Mouse (Mus musculus): ENCODE results near the gene Foxa3. TPM values are rescaled to one million over a fixed set of nuclear protein-coding genes. Genes with fewer than 3 reads are reported as not detected.
A peak's percentile ranks its signal among the peaks of the same experiment; 100 is the strongest.
"Not testable (repeated sequence)": the region's sequence is repeated elsewhere in the genome, so short reads cannot be mapped to it uniquely, and the experiment has no call there.

Gene Foxa3
- polyA plus RNA-seq (2015; fragmentation: Nextera tagmentation; extraction: Ambion mirVana) = 0.17 and 0.37 TPM in 2 replicates

- H3K27ac ChIP-seq (ENCODE audit: low read length) = peak within 1 kb of the TSS; percentile 65
- H3K4me3 ChIP-seq (ENCODE audit: low read length) = peak within 1 kb of the TSS; percentile 93
- no peaks in the 10 kb centered on the region for H3K9me3 ChIP-seq (replicated peaks; ENCODE audit: control insufficient read depth, low read length)
- H3K36me3 ChIP-seq (ENCODE audit: control insufficient read depth, insufficient read depth) = no peaks in the 10 kb centered on the region
- peaks cover 26% of the 10 kb centered on the region for H3K27me3 ChIP-seq (ENCODE audit: control insufficient read depth, insufficient read depth, low read length)
- H3K4me1 ChIP-seq (ENCODE audit: control insufficient read depth, insufficient read depth, low read length) = peaks cover 18% of the 10 kb centered on the region
- peak within 1 kb of the TSS; percentile 97 for H3K9ac ChIP-seq (ENCODE audit: low read length)
- no peak for ATAC-seq (replicated peaks; ENCODE audit: extremely low read depth, insufficient read depth, low FRiP score)
- WGBS = 2% methylated on average over 30 of the region's 30 CpGs
- peak within 1 kb of the TSS; percentile 95 for H3K4me2 ChIP-seq (ENCODE audit: low read depth, low read length)
These were observed at the start of gene Foxa3 for GRCm38 (mm10) chr7:19023357-19023814. Foxa3 (minus strand) TSS chr7:19023538.

- not testable (repeated sequence) for H3K27ac ChIP-seq (ENCODE audit: low read length); H3K4me3 ChIP-seq (ENCODE audit: low read length); H3K36me3 ChIP-seq (ENCODE audit: control insufficient read depth, insufficient read depth); H3K9me3 ChIP-seq (replicated peaks; ENCODE audit: control insufficient read depth, low read length); H3K4me1 ChIP-seq (ENCODE audit: control insufficient read depth, insufficient read depth, low read length); H3K4me2 ChIP-seq (ENCODE audit: low read depth, low read length); ATAC-seq (replicated peaks; ENCODE audit: extremely low read depth, insufficient read depth, low FRiP score); H3K9ac ChIP-seq (ENCODE audit: low read length)
- WGBS = 60% methylated on average over 3 of the region's 3 CpGs
- H3K27me3 ChIP-seq (ENCODE audit: control insufficient read depth, insufficient read depth, low read length) = peaks cover 15% of the 10 kb centered on the region
These were observed 47.7 kb upstream of the Foxa3 start for GRCm38 (mm10) chr7:19071024-19071423.

- WGBS = 45% methylated on average over 3 of the region's 3 CpGs
- H3K9ac ChIP-seq (ENCODE audit: low read length) = no peak overlapping the region
These were observed 46.2 kb upstream of the Foxa3 start for GRCm38 (mm10) chr7:19069500-19069899.

GRCm38 (mm10) chr7:19068707-19069106 lies 45.4 kb upstream of the Foxa3 start:
- no peak for ATAC-seq (replicated peaks; ENCODE audit: extremely low read depth, insufficient read depth, low FRiP score)
- Histone ChIP-seq H3K27ac (ENCODE audit: low read length) (no peak overlapping the region), H3K27me3 (ENCODE audit: control insufficient read depth, insufficient read depth, low read length) (peaks cover 33% of the 10 kb centered on the region), H3K4me1 (ENCODE audit: control insufficient read depth, insufficient read depth, low read length) (no peaks in the 10 kb centered on the region), H3K36me3 (ENCODE audit: control insufficient read depth, insufficient read depth) (no peaks in the 10 kb centered on the region), H3K4me2 (ENCODE audit: low read depth, low read length) (no peak overlapping the region), H3K4me3 (ENCODE audit: low read length) (no peak overlapping the region), H3K9me3 (replicated peaks; ENCODE audit: control insufficient read depth, low read length) (0 out of 2 replicates have a peak, but pooled peaks cover 4% of the 10 kb centered on the region), H3K9ac (ENCODE audit: low read length) (no peak overlapping the region)
- WGBS = 2% methylated on average over 2 of the region's 2 CpGs

More at GRCm38 (mm10) chr7:19069500-19069899, 46.2 kb upstream of the Foxa3 start:
- no peak for ATAC-seq (replicated peaks; ENCODE audit: extremely low read depth, insufficient read depth, low FRiP score)
- H3K9me3 ChIP-seq (replicated peaks; ENCODE audit: control insufficient read depth, low read length) = 0 out of 2 replicates have a peak, but pooled peaks cover 4% of the 10 kb centered on the region
- no peak overlapping the region for H3K4me2 ChIP-seq (ENCODE audit: low read depth, low read length)
- no peak overlapping the region for H3K4me3 ChIP-seq (ENCODE audit: low read length)
- no peaks in the 10 kb centered on the region for H3K4me1 ChIP-seq (ENCODE audit: control insufficient read depth, insufficient read depth, low read length)
- H3K27me3 ChIP-seq (ENCODE audit: control insufficient read depth, insufficient read depth, low read length) = peaks cover 30% of the 10 kb centered on the region
- no peak overlapping the region for H3K27ac ChIP-seq (ENCODE audit: low read length)
- no peaks in the 10 kb centered on the region for H3K36me3 ChIP-seq (ENCODE audit: control insufficient read depth, insufficient read depth)

- peaks cover 33% of the 10 kb centered on the region for H3K27me3 ChIP-seq (ENCODE audit: control insufficient read depth, insufficient read depth, low read length)
- ATAC-seq (replicated peaks; ENCODE audit: extremely low read depth, insufficient read depth, low FRiP score) = no peak
- H3K4me2 ChIP-seq (ENCODE audit: low read depth, low read length) = no peak overlapping the region
- WGBS = 57% methylated on average over 13 of the region's 14 CpGs
- H3K9ac ChIP-seq (ENCODE audit: low read length) = no peak overlapping the region
- no peaks in the 10 kb centered on the region for H3K36me3 ChIP-seq (ENCODE audit: control insufficient read depth, insufficient read depth)
- H3K4me3 ChIP-seq (ENCODE audit: low read length) = no peak overlapping the region
- H3K27ac ChIP-seq (ENCODE audit: low read length) = no peak overlapping the region
- 0 out of 2 replicates have a peak, but pooled peaks cover 4% of the 10 kb centered on the region for H3K9me3 ChIP-seq (replicated peaks; ENCODE audit: control insufficient read depth, low read length)
- H3K4me1 ChIP-seq (ENCODE audit: control insufficient read depth, insufficient read depth, low read length) = no peaks in the 10 kb centered on the region
These were observed 44.6 kb upstream of the Foxa3 start for GRCm38 (mm10) chr7:19067935-19068334.

GRCm38 (mm10) chr7:19067063-19067462 lies 43.7 kb upstream of the Foxa3 start:
- no peak overlapping the region for H3K27ac ChIP-seq (ENCODE audit: low read length)
- WGBS = 38% methylated on average over 14 of the region's 14 CpGs
- no peak overlapping the region for H3K9ac ChIP-seq (ENCODE audit: low read length)
- peaks cover 33% of the 10 kb centered on the region for H3K27me3 ChIP-seq (ENCODE audit: control insufficient read depth, insufficient read depth, low read length)
- 0 out of 2 replicates have a peak, but pooled peaks cover 4% of the 10 kb centered on the region for H3K9me3 ChIP-seq (replicated peaks; ENCODE audit: control insufficient read depth, low read length)
- no peak overlapping the region for H3K4me2 ChIP-seq (ENCODE audit: low read depth, low read length)
- no peaks in the 10 kb centered on the region for H3K4me1 ChIP-seq (ENCODE audit: control insufficient read depth, insufficient read depth, low read length)
- no peak overlapping the region for H3K4me3 ChIP-seq (ENCODE audit: low read length)
- ATAC-seq (replicated peaks; ENCODE audit: extremely low read depth, insufficient read depth, low FRiP score) = no peak
- H3K36me3 ChIP-seq (ENCODE audit: control insufficient read depth, insufficient read depth) = no peaks in the 10 kb centered on the region

- no peaks in the 10 kb centered on the region for H3K36me3 ChIP-seq (ENCODE audit: control insufficient read depth, insufficient read depth)
- no peak overlapping the region for H3K27ac ChIP-seq (ENCODE audit: low read length)
- H3K27me3 ChIP-seq (ENCODE audit: control insufficient read depth, insufficient read depth, low read length) = peaks cover 33% of the 10 kb centered on the region
- ATAC-seq (replicated peaks; ENCODE audit: extremely low read depth, insufficient read depth, low FRiP score) = no peak
- peak overlapping the region; percentile 5; the same call in 1 of the 2 replicates for H3K4me3 ChIP-seq (ENCODE audit: low read length)
- 0 out of 2 replicates have a peak, but pooled peaks cover 4% of the 10 kb centered on the region for H3K9me3 ChIP-seq (replicated peaks; ENCODE audit: control insufficient read depth, low read length)
- H3K9ac ChIP-seq (ENCODE audit: low read length) = no peak overlapping the region
- H3K4me2 ChIP-seq (ENCODE audit: low read depth, low read length) = no peak overlapping the region
- no peaks in the 10 kb centered on the region for H3K4me1 ChIP-seq (ENCODE audit: control insufficient read depth, insufficient read depth, low read length)
- 37% methylated on average over 13 of the region's 13 CpGs for WGBS
These were observed 42.6 kb upstream of the Foxa3 start for GRCm38 (mm10) chr7:19065896-19066295.

- ATAC-seq (replicated peaks; ENCODE audit: extremely low read depth, insufficient read depth, low FRiP score) = no peak
- Histone ChIP-seq H3K9me3 (replicated peaks; ENCODE audit: control insufficient read depth, low read length) (no peaks in the 10 kb centered on the region), H3K4me1 (ENCODE audit: control insufficient read depth, insufficient read depth, low read length) (no peaks in the 10 kb centered on the region; the same call in 1 of the 2 replicates), H3K9ac (ENCODE audit: low read length) (no peak overlapping the region), H3K4me2 (ENCODE audit: low read depth, low read length) (no peak overlapping the region), H3K27ac (ENCODE audit: low read length) (no peak overlapping the region), H3K36me3 (ENCODE audit: control insufficient read depth, insufficient read depth) (peaks cover 2% of the 10 kb centered on the region; the same call in 1 of the 2 replicates), H3K27me3 (ENCODE audit: control insufficient read depth, insufficient read depth, low read length) (no peaks in the 10 kb centered on the region), H3K4me3 (ENCODE audit: low read length) (no peak overlapping the region)
- 75% methylated on average over 10 of the region's 10 CpGs for WGBS
These were observed 34.1 kb upstream of the Foxa3 start for GRCm38 (mm10) chr7:19057405-19057804.

GRCm38 (mm10) chr7:19055108-19055507 lies 31.8 kb upstream of the Foxa3 start:
- Histone ChIP-seq H3K27ac (ENCODE audit: low read length) (no peak overlapping the region), H3K4me3 (ENCODE audit: low read length) (no peak overlapping the region), H3K9me3 (replicated peaks; ENCODE audit: control insufficient read depth, low read length) (no peaks in the 10 kb centered on the region), H3K27me3 (ENCODE audit: control insufficient read depth, insufficient read depth, low read length) (no peaks in the 10 kb centered on the region), H3K36me3 (ENCODE audit: control insufficient read depth, insufficient read depth) (peaks cover 14% of the 10 kb centered on the region), H3K4me2 (ENCODE audit: low read depth, low read length) (no peak overlapping the region), H3K9ac (ENCODE audit: low read length) (no peak overlapping the region), H3K4me1 (ENCODE audit: control insufficient read depth, insufficient read depth, low read length) (no peaks in the 10 kb centered on the region; the same call in 1 of the 2 replicates)
- no peak for ATAC-seq (replicated peaks; ENCODE audit: extremely low read depth, insufficient read depth, low FRiP score)
- WGBS = 91% methylated on average over 8 of the region's 8 CpGs
